Mouse (Mus musculus) small intestine, adult 2 months (tissue): Measurements from ENCODE around the gene Gm11273. TPM values are rescaled to one million over a fixed set of nuclear protein-coding genes. Genes with fewer than 3 reads are reported as not detected.
A peak's percentile ranks its signal among the peaks of the same experiment; 100 is the strongest.
"Not testable (repeated sequence)": the region's sequence is repeated elsewhere in the genome, so short reads cannot be mapped to it uniquely, and the experiment has no call there.

Source experiments
- H3K27ac ChIP-seq: fragments of 200-500 bp; 2 replicates; pipeline ENCODE4 v1.5.1; 2012; ENCODE audit warnings: low read depth, low read length, control low read depth, inconsistent platforms; ENCODE audit not compliant: insufficient read depth
- H3K27me3 ChIP-seq: fragments of 200-500 bp; 2 replicates; pipeline ENCODE4 v1.6.1; 2012; ENCODE audit warnings: mild to moderate bottlenecking, moderate library complexity, low read length, inconsistent platforms; ENCODE audit not compliant: control insufficient read depth, insufficient read depth
- H3K36me3 ChIP-seq: fragments of 200-500 bp; 2 replicates; pipeline ENCODE4 v1.6.1; 2012; ENCODE audit warnings: mild to moderate bottlenecking, low read length, control low read depth, inconsistent platforms; ENCODE audit not compliant: control insufficient read depth, insufficient read depth
- H3K4me1 ChIP-seq: fragments of 200-500 bp; 2 replicates; pipeline ENCODE4 v1.6.1; 2012; ENCODE audit warnings: low read length, inconsistent platforms, mixed read lengths; ENCODE audit not compliant: control insufficient read depth, insufficient read depth, insufficient read length
- H3K4me3 ChIP-seq: fragments of 200-500 bp; 2 replicates; pipeline ENCODE4 v1.5.1; 2012; ENCODE audit warnings: low read depth, mild to moderate bottlenecking, control low read depth, inconsistent platforms, low read length, moderate library complexity
- CTCF ChIP-seq: fragments of 200-500 bp; IDR thresholded peaks from 2 replicates; pipeline ENCODE4 v1.5.1; 2012; ENCODE audit warnings: low read depth, mild to moderate bottlenecking, control low read depth, inconsistent platforms, low read length, moderate library complexity, mixed read lengths; ENCODE audit not compliant: insufficient replicate concordance, insufficient read length; ENCODE audit errors: extremely low read depth
- POLR2A ChIP-seq: fragments of 200-500 bp; IDR thresholded peaks from 2 replicates; pipeline ENCODE4 v1.6.1; 2012; ENCODE audit warnings: low read depth, mild to moderate bottlenecking, control low read depth, inconsistent platforms, low read length, moderate library complexity
- WGBS: fragments of 180-500 bp; shearing (Covaris S2); methylation state at CpG from one replicate; pipeline ENCODE4 v1.1.7; 2018; 5-methylcytosine and 5-hydroxymethylcytosine counted together
- polyA plus RNA-seq: library from polyadenylated mRNA; depleted of rRNA; stranded (reverse); fragments of >200 nt; gene quantifications from 2 replicates; pipeline ENCODE4 v1.2.3, GENCODE M21; 2012; rRNA removed

Gene Gm11273
- polyA plus RNA-seq: 11.1 and 22.1 TPM in 2 replicates

DNA sequence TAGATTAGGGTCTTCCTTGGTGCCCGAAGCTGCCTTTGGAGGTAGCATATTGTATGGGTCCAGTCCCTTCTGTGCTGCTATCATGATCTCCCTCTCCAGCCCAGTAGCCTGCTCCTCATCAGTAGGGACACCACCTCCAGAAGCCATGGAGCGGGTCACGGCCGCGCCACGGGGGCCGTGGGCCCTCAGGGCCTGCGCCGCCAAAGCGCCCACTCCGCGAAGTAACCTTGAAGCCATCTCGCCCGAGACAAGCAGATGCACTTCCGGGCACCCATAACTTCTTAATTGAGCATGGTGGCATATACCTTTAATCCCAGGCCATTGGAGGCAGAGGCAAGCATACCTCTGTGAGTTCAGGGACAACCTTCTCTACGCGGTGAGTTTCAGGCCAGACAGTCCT is at the start of gene Gm11273:
Gene Gm11273 (minus strand): TSS at position 237 of the 400 bp plus-strand sequence.
- H3K36me3 ChIP-seq, H3K27ac ChIP-seq: not testable (repeated sequence)
- 93% methylated on average over 17 of the region's 17 CpGs for WGBS

DNA sequence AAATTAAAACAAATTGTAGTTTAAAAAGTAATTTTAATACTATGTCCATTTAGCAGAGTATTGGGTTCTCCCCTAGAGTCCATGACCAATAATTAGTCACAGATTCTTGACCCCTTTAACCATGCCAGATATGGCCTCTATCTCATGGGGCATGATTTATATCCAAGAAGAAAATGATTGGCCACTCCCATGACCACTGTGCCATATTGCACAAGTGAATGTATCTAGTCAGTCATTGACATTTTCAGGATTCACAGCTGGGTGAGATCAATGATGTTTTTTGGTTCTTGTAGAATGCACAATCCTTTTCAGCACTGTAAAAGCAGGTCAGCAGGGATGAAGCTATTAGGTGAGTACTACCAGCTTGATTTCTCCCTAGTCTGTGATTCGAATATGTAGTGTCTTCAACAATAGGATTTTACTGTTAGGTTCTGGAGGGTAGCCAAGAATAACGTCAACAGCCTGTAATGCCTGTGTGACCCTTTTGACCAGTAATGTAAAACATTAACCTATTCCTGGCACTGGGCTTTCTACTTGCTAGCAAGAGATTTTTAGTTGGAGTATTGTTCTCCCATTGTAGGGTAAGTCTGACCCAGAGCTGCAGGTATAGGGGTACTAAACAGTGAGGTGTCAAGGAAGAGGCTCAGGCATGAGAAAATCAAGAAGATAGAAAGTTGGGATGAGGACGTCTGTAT is 49.3 kb upstream of the Gm11273 start:
- no peak overlapping the region for H3K4me3 ChIP-seq
- H3K27ac ChIP-seq: no peak overlapping the region
- H3K4me1 ChIP-seq: no peaks in the 10 kb centered on the region
- TF ChIP-seq POLR2A: no peak
- no peak for TF ChIP-seq CTCF
- no peaks in the 10 kb centered on the region for H3K27me3 ChIP-seq
- H3K36me3 ChIP-seq: no peaks in the 10 kb centered on the region
- 14% methylated on average over 3 of the region's 3 CpGs for WGBS

More for the DNA sequence above, at the start of gene Gm11273:
- H3K4me3 ChIP-seq, H3K27me3 ChIP-seq, H3K4me1 ChIP-seq: not testable (repeated sequence)

DNA sequence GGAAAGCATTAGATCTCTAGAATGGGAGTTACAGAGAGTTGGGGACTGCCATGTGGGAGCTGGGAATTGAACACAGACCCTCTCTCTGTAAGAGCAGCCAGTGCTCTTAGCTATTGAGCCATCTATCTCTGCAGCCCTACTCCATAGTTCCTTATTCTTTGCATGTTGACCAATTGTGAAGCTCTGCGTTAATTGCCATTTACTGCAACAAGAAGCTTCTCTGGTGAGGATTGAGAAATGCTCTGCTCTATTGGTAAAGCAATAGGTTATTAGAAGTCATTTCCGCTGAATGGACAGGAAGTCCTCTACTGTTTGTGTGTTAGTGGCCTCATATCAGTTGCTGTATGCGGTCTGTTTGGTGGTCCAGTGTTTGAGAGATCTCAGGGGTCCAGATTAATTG is 48.3 kb upstream of the Gm11273 start:
- no peak for TF ChIP-seq CTCF
- no peak for TF ChIP-seq POLR2A
- Histone ChIP-seq H3K36me3 (no peaks in the 10 kb centered on the region), H3K27me3 (no peaks in the 10 kb centered on the region), H3K27ac (no peak overlapping the region), H3K4me3 (no peak overlapping the region), H3K4me1 (no peaks in the 10 kb centered on the region)
- 90% methylated on average over 3 of the region's 3 CpGs for WGBS

DNA sequence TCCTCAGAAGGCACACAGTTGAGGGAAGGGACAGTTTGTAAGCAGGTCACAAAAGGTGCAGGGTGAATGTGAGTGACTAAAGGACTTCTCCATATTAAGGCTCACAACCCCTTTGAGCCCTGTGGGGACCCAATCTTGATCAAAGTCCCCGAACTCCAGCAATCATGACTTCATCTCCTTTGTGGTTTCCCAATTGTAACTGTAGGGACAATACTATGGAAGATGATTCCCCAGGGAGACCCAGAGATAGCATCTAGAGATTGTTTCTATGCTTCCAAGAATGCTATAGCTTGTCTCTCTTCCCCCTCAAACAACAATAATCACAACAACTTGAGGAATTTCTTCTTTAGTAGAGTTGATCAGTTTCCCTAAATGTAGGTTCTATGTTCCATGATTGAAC is 41.5 kb upstream of the Gm11273 start, which contains the start of gene Olfr1366:
Gene Olfr1366 (minus strand): TSS at position 101 of the 400 bp plus-strand sequence.
- H3K36me3 ChIP-seq: no peaks in the 10 kb centered on the region
- H3K4me1 ChIP-seq: no peaks in the 10 kb centered on the region
- H3K4me3 ChIP-seq: no peak within 1 kb of the TSS
- H3K27me3 ChIP-seq: no peaks in the 10 kb centered on the region; the same call in 1 of the 2 replicates
- TF ChIP-seq POLR2A: no peak
- 56% methylated on average over 1 of the region's 1 CpGs for WGBS
- no peak within 1 kb of the TSS for H3K27ac ChIP-seq

DNA sequence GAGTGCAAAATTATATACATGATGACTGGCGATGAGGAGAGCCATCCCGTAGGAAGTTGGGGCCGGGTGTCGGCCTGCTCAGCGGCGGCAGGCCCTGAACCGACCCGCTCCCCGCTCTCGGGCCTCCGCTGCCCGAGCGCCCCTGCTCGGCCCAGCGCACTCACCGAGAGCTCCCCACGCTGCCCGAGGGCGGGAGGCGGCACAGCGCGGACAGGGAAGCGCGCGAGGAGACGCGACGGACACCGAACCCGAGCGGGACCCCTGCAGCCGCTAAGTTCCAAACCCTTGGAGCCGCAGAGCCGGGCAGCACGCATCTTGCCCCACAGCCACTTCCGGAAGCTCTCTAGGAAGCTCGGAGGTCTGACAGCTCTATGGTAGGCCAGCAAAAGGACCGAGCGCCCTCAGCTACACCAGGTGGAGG is 29.6 kb upstream of the Gm11273 start, which contains the start of gene Zkscan8:
Gene Zkscan8 (minus strand): TSS at position 340 of the 421 bp plus-strand sequence.
- H3K27ac ChIP-seq: no peak within 1 kb of the TSS
- H3K27me3 ChIP-seq: no peaks in the 10 kb centered on the region
- no peaks in the 10 kb centered on the region for H3K4me1 ChIP-seq
- no peak for TF ChIP-seq CTCF
- peak; percentile 71 for TF ChIP-seq POLR2A
- peak within 1 kb of the TSS; percentile 89 for H3K4me3 ChIP-seq
- peaks cover 3% of the 10 kb centered on the region for H3K36me3 ChIP-seq
- WGBS: under 1% methylated on average over 39 of the region's 39 CpGs

DNA sequence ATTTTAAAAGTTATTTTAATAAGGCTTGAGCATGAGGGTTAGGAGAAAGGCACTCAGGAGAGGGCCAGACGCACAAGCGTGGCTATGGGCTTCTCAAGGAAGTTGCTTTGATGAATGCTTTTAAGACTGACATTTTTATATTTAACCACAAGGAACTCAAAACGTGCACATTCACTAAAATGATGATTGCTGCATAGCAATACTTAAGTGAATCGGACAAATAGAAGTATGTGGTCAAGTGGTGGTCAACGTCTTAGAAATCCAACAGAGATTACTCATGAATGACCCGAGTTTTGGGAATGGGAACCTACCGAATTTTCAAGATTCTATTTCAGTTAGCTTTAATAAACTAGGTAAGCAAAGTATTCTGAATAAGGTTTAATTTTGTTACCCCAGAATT is 28.9 kb upstream of the Gm11273 start:
- no peaks in the 10 kb centered on the region for H3K4me1 ChIP-seq
- TF ChIP-seq CTCF (no peak), POLR2A (no peak)

DNA sequence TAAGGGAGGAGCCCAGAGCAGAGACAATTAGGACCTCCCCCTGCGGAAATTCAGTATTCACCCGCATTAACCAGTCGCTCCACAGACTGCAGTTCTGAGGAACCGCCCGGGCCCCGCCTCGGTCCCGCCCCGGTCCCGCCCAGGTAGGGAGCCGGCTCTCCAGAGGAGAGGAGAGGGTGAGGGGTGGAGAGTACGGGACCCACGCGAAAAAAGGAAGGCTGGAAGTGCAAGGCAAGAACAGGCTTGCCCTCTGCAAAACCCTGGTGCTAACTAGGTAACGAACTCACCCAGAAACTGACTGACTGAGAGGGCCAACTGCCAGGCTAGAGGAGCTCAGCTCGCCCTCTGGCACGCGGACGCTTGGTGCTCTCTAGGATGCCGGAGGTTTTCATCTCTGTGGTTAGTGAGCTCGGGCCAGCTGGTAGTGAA is 5.0 kb upstream of the Gm11273 start:
- Histone ChIP-seq H3K27me3 (no peaks in the 10 kb centered on the region), H3K36me3 (no peaks in the 10 kb centered on the region), H3K4me1 (no peaks in the 10 kb centered on the region), H3K4me3 (peak overlapping the region; percentile 78), H3K27ac (peak overlapping the region; percentile 45; the same call in 1 of the 2 replicates)
- TF ChIP-seq CTCF (peak; percentile 14; the same call in 1 of the 2 replicates), POLR2A (peak; percentile 27; the same call in 1 of the 2 replicates)
- under 1% methylated on average over 21 of the region's 21 CpGs for WGBS

More for the DNA sequence above, 28.9 kb upstream of the Gm11273 start:
- WGBS: 39% methylated on average over 7 of the region's 7 CpGs
- Histone ChIP-seq H3K4me3 (no peak overlapping the region), H3K36me3 (peaks cover 3% of the 10 kb centered on the region), H3K27me3 (no peaks in the 10 kb centered on the region), H3K27ac (no peak overlapping the region)
